Mouse (Mus musculus) limb, embryonic 12.5 days (tissue): ENCODE results near the gene Robo1. TPM values are rescaled to one million over a fixed set of nuclear protein-coding genes. Genes with fewer than 3 reads are reported as not detected.
A peak's percentile ranks its signal among the peaks of the same experiment; 100 is the strongest.

Experiments used
- ATAC-seq: fragments of 200-750 bp; cut with Nextera tagmentation; 2 replicates; pipeline ENCODE4 v1.8.0; 2017; ENCODE audit warnings: low read depth, moderate TSS enrichment; ENCODE audit not compliant: insufficient number of reproducible peaks, insufficient read depth, low FRiP score, low TSS enrichment
- H3K27ac ChIP-seq: fragments of 300-500 bp; sonication (generic); 2 replicates; pipeline ENCODE4 v1.5.1; 2016; ENCODE audit warnings: mild to moderate bottlenecking, moderate library complexity
- H3K27me3 ChIP-seq: fragments of 300-500 bp; sonication (generic); 2 replicates; pipeline ENCODE4 v1.6.1; 2016; ENCODE audit warnings: mild to moderate bottlenecking, moderate library complexity
- H3K36me3 ChIP-seq: fragments of 300-500 bp; sonication (generic); 2 replicates; pipeline ENCODE4 v1.6.1; 2016; ENCODE audit warnings: mild to moderate bottlenecking, moderate library complexity
- H3K4me1 ChIP-seq: fragments of 300-500 bp; sonication (generic); replicated peaks from 2 replicates; pipeline ENCODE4 v1.6.1; 2016
- H3K4me2 ChIP-seq: fragments of 300-500 bp; sonication (generic); 2 replicates; pipeline ENCODE4 v1.6.1; 2016; ENCODE audit warnings: mild to moderate bottlenecking, moderate library complexity
- H3K4me3 ChIP-seq: fragments of 300-500 bp; sonication (generic); replicated peaks from 2 replicates; pipeline ENCODE4 v1.5.1; 2016; ENCODE audit warnings: mild to moderate bottlenecking
- H3K9ac ChIP-seq: fragments of 300-500 bp; sonication (generic); replicated peaks from 2 replicates; pipeline ENCODE4 v1.6.1; 2016; ENCODE audit warnings: mild to moderate bottlenecking, moderate library complexity
- H3K9me3 ChIP-seq: fragments of 300-500 bp; sonication (generic); 2 replicates; pipeline ENCODE4 v1.6.1; 2016; ENCODE audit warnings: mild to moderate bottlenecking, moderate library complexity
- WGBS: fragments of 180-500 bp; shearing (Covaris S2); methylation state at CpG from one replicate; pipeline ENCODE4 v1.1.7; 2016; 5-methylcytosine and 5-hydroxymethylcytosine counted together
- polyA plus RNA-seq: library from polyadenylated mRNA; unstranded; fragments of >200 nt; fragmentation: Nextera tagmentation; extraction: Ambion mirVana; gene quantifications from 2 replicates; pipeline ENCODE4 v1.2.1, GENCODE M21; 2016

Gene Robo1
- polyA plus RNA-seq, 1 experiment from 2014 or later, result 61.6 TPM

GRCm38 (mm10) chr16:72610661-72611112, 302.6 kb downstream of the Robo1 start:
- H3K4me1 ChIP-seq, result no peaks in the 10 kb centered on the region
- no peak overlapping the region for H3K27ac ChIP-seq
- no peaks in the 10 kb centered on the region for H3K9me3 ChIP-seq
- no peak overlapping the region for H3K4me3 ChIP-seq
- no peak overlapping the region for H3K9ac ChIP-seq
- no peak for ATAC-seq
- no peaks in the 10 kb centered on the region for H3K36me3 ChIP-seq
- H3K4me2 ChIP-seq, result no peak overlapping the region
- H3K27me3 ChIP-seq, result no peaks in the 10 kb centered on the region
- 60% methylated on average over 4 of the region's 4 CpGs for WGBS

- Histone ChIP-seq H3K9me3 (no peaks in the 10 kb centered on the region), H3K36me3 (no peaks in the 10 kb centered on the region), H3K27me3 (no peaks in the 10 kb centered on the region), H3K27ac (no peak overlapping the region), H3K4me2 (no peak overlapping the region), H3K4me1 (no peaks in the 10 kb centered on the region), H3K9ac (no peak overlapping the region), H3K4me3 (no peak overlapping the region)
- 0 out of 2 replicates have a peak, but pooled peaks have one; percentile 59 for ATAC-seq
- WGBS, result 11% methylated on average over 1 of the region's 1 CpGs
Observed at GRCm38 (mm10) chr16:72614898-72615297, 306.8 kb downstream of the Robo1 start.

DNA sequence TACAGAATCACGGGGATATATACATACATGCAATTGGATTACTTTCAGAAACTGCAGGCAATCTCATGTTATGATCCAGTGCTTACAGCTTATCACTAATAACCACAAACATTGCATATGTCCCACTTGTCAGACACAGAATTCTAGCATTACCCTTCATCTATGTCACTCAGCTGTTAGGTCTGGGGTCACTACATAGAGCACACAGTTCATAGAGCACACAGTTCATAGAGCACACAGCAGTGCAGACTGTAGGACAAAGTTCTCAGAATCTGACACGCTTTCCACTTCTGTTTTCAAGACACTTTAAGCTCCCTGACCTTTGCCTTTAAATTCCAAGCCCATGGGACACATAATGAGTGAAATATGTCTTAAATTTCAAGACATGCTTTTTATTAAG, 307.3 kb downstream of the Robo1 start:
- Histone ChIP-seq H3K4me1 (no peaks in the 10 kb centered on the region), H3K4me3 (no peak overlapping the region), H3K4me2 (no peak overlapping the region), H3K27ac (no peak overlapping the region), H3K9me3 (no peaks in the 10 kb centered on the region), H3K27me3 (no peaks in the 10 kb centered on the region), H3K9ac (no peak overlapping the region), H3K36me3 (no peaks in the 10 kb centered on the region)
- ATAC-seq, result no peak; the same call in 1 of the 2 replicates
- WGBS, result 58% methylated on average over 2 of the region's 2 CpGs

DNA sequence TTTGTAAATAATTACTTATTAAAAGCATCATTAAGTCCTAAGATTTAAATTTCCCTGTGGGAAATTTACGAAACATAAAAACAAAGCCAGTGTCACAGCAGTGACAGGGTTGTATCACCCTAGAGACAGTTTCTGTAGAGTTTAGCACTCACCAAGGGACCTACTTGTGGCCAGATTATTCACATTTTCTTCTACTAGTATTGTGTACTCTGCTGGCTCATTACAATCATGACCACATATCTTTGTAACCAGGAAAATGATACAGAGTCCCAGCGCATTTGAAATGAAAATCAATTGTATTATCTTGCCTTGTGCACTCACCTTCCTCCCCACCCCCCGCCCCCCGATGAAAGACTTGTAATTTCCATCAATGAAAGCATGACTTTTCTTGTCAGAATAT, 314.3 kb downstream of the Robo1 start:
- 89% methylated on average over 4 of the region's 4 CpGs for WGBS
- H3K9me3 ChIP-seq, result no peaks in the 10 kb centered on the region
- no peak overlapping the region for H3K4me3 ChIP-seq
- no peak for ATAC-seq
- no peak overlapping the region for H3K9ac ChIP-seq
- no peaks in the 10 kb centered on the region for H3K36me3 ChIP-seq
- no peak overlapping the region for H3K4me2 ChIP-seq
- no peaks in the 10 kb centered on the region for H3K27me3 ChIP-seq
- no peaks in the 10 kb centered on the region for H3K4me1 ChIP-seq
- no peak overlapping the region for H3K27ac ChIP-seq

GRCm38 (mm10) chr16:72622868-72623267, 314.8 kb downstream of the Robo1 start:
- no peaks in the 10 kb centered on the region for H3K9me3 ChIP-seq
- H3K36me3 ChIP-seq, result no peaks in the 10 kb centered on the region
- H3K4me2 ChIP-seq, result no peak overlapping the region
- H3K27me3 ChIP-seq, result no peaks in the 10 kb centered on the region
- no peak overlapping the region for H3K4me3 ChIP-seq
- no peaks in the 10 kb centered on the region for H3K4me1 ChIP-seq
- H3K9ac ChIP-seq, result no peak overlapping the region
- no peak for ATAC-seq
- H3K27ac ChIP-seq, result no peak overlapping the region
- 89% methylated on average over 10 of the region's 10 CpGs for WGBS

GRCm38 (mm10) chr16:72633846-72634245, 325.7 kb downstream of the Robo1 start:
- Histone ChIP-seq H3K27ac (no peak overlapping the region), H3K9me3 (no peaks in the 10 kb centered on the region), H3K4me3 (no peak overlapping the region), H3K9ac (no peak overlapping the region), H3K4me1 (no peaks in the 10 kb centered on the region), H3K4me2 (no peak overlapping the region), H3K27me3 (no peaks in the 10 kb centered on the region; the same call in 1 of the 2 replicates), H3K36me3 (no peaks in the 10 kb centered on the region)
- ATAC-seq, result no peak
- 74% methylated on average over 7 of the region's 7 CpGs for WGBS

DNA sequence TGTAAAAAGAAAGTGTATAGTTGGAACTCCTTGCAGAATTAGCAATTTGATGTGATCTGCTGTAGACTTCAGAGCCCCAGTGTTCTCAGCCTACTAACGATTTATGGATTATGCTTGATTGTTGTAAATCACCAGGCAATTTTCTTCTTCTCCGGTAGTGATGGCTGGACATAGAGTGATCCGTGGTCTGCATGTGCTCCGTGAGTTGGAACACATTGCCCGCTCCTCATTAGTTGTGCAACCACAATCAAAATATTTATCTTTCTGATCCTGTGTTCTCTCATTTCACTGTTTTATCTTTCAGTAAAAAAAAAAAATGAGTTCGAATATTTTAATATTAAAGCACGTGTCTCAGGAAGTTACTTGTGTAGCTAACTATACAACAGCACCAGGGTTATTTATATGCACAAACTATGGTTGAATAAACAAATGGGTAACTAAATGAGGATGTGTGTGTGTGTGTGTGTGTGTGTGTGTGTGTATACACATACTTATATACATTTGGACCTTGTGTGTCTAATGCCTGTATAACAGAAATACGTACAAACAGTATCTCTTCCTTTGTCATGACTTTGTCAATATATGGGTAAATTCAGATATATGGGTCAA, 331.3 kb downstream of the Robo1 start:
- Histone ChIP-seq H3K36me3 (no peaks in the 10 kb centered on the region), H3K27me3 (peaks cover 16% of the 10 kb centered on the region), H3K4me3 (no peak overlapping the region), H3K27ac (no peak overlapping the region), H3K9ac (no peak overlapping the region), H3K9me3 (no peaks in the 10 kb centered on the region), H3K4me2 (no peak overlapping the region), H3K4me1 (no peaks in the 10 kb centered on the region)
- no peak for ATAC-seq
- 90% methylated on average over 8 of the region's 8 CpGs for WGBS

DNA sequence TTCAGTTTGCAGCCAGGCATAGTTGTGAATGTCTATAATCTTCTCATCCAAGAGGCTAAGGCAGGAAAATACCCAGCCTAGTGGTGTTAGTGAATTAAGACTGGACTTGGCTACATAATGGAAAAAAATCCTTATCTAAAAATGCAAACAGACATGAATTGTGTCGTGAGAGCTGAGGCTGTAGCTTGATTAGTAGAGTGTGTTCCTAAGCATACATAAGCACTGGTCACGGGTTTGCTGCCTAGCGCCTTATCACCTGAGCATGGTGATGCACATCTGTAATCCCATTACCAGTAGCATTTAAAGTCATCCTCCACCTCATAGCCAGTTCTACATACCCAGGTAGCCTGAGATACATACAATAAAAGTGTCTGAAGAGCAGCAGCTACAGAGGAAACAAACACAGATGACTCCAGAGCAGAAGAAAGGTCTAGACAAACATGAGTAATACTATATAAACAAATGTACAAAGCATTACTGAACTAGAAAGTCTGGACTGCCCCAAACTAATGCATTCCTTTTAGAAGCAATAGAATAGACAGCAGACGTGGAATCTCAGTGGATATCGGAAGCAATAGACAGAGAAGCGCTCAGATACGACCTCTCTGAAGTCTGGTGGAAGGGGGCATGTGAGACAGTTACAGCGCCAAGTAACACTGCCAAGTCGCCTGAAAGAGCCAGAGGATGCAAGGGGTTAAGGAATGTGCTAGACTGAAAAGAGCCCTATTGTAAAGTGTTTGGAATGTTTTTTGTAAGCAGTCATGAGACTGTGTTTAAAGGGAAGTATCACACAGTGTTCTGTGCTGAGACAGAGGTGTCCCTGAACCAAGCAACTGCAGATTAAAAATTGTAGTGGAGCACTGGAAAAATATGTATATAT, 333.1 kb downstream of the Robo1 start:
- H3K27ac ChIP-seq, result no peak overlapping the region
- H3K27me3 ChIP-seq, result peaks cover 18% of the 10 kb centered on the region
- no peak for ATAC-seq
- H3K9ac ChIP-seq, result no peak overlapping the region
- H3K4me3 ChIP-seq, result no peak overlapping the region
- no peaks in the 10 kb centered on the region for H3K9me3 ChIP-seq
- 74% methylated on average over 9 of the region's 9 CpGs for WGBS
- H3K4me1 ChIP-seq, result peaks cover 8% of the 10 kb centered on the region
- no peaks in the 10 kb centered on the region for H3K36me3 ChIP-seq
- H3K4me2 ChIP-seq, result no peak overlapping the region

- Histone ChIP-seq H3K4me1 (peaks cover 12% of the 10 kb centered on the region), H3K36me3 (no peaks in the 10 kb centered on the region), H3K9me3 (no peaks in the 10 kb centered on the region), H3K4me2 (peak overlapping the region; percentile 40), H3K4me3 (peak overlapping the region; percentile 13; the same call in 1 of the 2 replicates), H3K27me3 (peaks cover 30% of the 10 kb centered on the region), H3K27ac (no peak overlapping the region), H3K9ac (no peak overlapping the region)
- 14% methylated on average over 8 of the region's 8 CpGs for WGBS
- ATAC-seq, result no peak
Observed at GRCm38 (mm10) chr16:72645890-72646289, 337.8 kb downstream of the Robo1 start.

GRCm38 (mm10) chr16:72649314-72649713, 341.2 kb downstream of the Robo1 start:
- Histone ChIP-seq H3K9ac (no peak overlapping the region), H3K4me2 (peak overlapping the region; percentile 28; the same call in 1 of the 2 replicates), H3K36me3 (no peaks in the 10 kb centered on the region), H3K4me3 (no peak overlapping the region), H3K27ac (no peak overlapping the region), H3K9me3 (no peaks in the 10 kb centered on the region), H3K27me3 (peaks cover 18% of the 10 kb centered on the region), H3K4me1 (peaks cover 12% of the 10 kb centered on the region)
- WGBS, result 42% methylated on average over 4 of the region's 4 CpGs
- peak; percentile 52 for ATAC-seq

- H3K4me2 ChIP-seq, result no peak overlapping the region
- WGBS, result 78% methylated on average over 9 of the region's 9 CpGs
- H3K9me3 ChIP-seq, result no peaks in the 10 kb centered on the region
- no peak overlapping the region for H3K27ac ChIP-seq
- H3K4me1 ChIP-seq, result no peaks in the 10 kb centered on the region; the same call in 1 of the 2 replicates
- H3K4me3 ChIP-seq, result no peak overlapping the region
- peaks cover 16% of the 10 kb centered on the region for H3K27me3 ChIP-seq
- no peak for ATAC-seq
- no peaks in the 10 kb centered on the region for H3K36me3 ChIP-seq
- H3K9ac ChIP-seq, result no peak overlapping the region
Observed at GRCm38 (mm10) chr16:72655411-72655810, 347.3 kb downstream of the Robo1 start.
